Mouse (Mus musculus): ENCODE measurements around the gene Tmem131l.

The Tmem131l gene

GRCm38 (mm10) chr3:84039646-84040475 lies at the start of gene Tmem131l:
Gene Tmem131l, minus strand, starts transcription at chr3:84040175.
- peak; percentile 56 to 63 for DNase-seq (ENCODE audit: low spot score in 2 of 2)

GRCm38 (mm10) chr3:84086921-84087320 lies 46.9 kb upstream of the Tmem131l start:
- no peak for DNase-seq (ENCODE audit: low spot score in 2 of 2)

- no peak for DNase-seq (ENCODE audit: low spot score in 2 of 2)
Measured at GRCm38 (mm10) chr3:84086337-84086736, 46.4 kb upstream of the Tmem131l start.

GRCm38 (mm10) chr3:84085429-84085828 lies 45.5 kb upstream of the Tmem131l start:
- DNase-seq (ENCODE audit: low spot score in 2 of 2) = no peak

- DNase-seq (ENCODE audit: low spot score in 2 of 2) = no peak
Measured at GRCm38 (mm10) chr3:84081208-84081722, 41.3 kb upstream of the Tmem131l start.

GRCm38 (mm10) chr3:84080074-84080473 lies 40.1 kb upstream of the Tmem131l start:
- no peak for DNase-seq (ENCODE audit: low spot score in 2 of 2)

- DNase-seq (ENCODE audit: low spot score in 2 of 2) = no peak
Measured at GRCm38 (mm10) chr3:84077505-84077904, 37.5 kb upstream of the Tmem131l start.

- no peak for DNase-seq (ENCODE audit: low spot score in 2 of 2)
Measured at GRCm38 (mm10) chr3:84076543-84077332, 36.8 kb upstream of the Tmem131l start.

GRCm38 (mm10) chr3:84075516-84075915 lies 35.5 kb upstream of the Tmem131l start:
- no peak for DNase-seq (ENCODE audit: low spot score in 2 of 2)

- no peak for DNase-seq (ENCODE audit: low spot score in 2 of 2)
Measured at GRCm38 (mm10) chr3:84074777-84075176, 34.8 kb upstream of the Tmem131l start.

- no peak for DNase-seq (ENCODE audit: low spot score in 2 of 2)
Measured at GRCm38 (mm10) chr3:84071641-84072040, 31.7 kb upstream of the Tmem131l start.

- DNase-seq (ENCODE audit: low spot score in 2 of 2) = no peak
Measured at GRCm38 (mm10) chr3:84070811-84071210, 30.8 kb upstream of the Tmem131l start.

GRCm38 (mm10) chr3:84068831-84069709 lies 29.1 kb upstream of the Tmem131l start:
- no peak for DNase-seq (ENCODE audit: low spot score in 2 of 2)

- DNase-seq (ENCODE audit: low spot score in 2 of 2) = no peak
Measured at GRCm38 (mm10) chr3:84065825-84066224, 25.9 kb upstream of the Tmem131l start.

- no peak for DNase-seq (ENCODE audit: low spot score in 2 of 2)
Measured at GRCm38 (mm10) chr3:84063369-84063914, 23.5 kb upstream of the Tmem131l start.

- no peak for DNase-seq (ENCODE audit: low spot score in 2 of 2)
Measured at GRCm38 (mm10) chr3:84061523-84062453, 21.8 kb upstream of the Tmem131l start.

- no peak for DNase-seq (ENCODE audit: low spot score in 2 of 2)
Measured at GRCm38 (mm10) chr3:84060946-84061345, 21.0 kb upstream of the Tmem131l start.

GRCm38 (mm10) chr3:84060128-84060527 lies 20.2 kb upstream of the Tmem131l start:
- DNase-seq (ENCODE audit: low spot score in 2 of 2) = no peak

GRCm38 (mm10) chr3:84059676-84060075 lies 19.7 kb upstream of the Tmem131l start:
- no peak for DNase-seq (ENCODE audit: low spot score in 2 of 2)

- peak; percentile 56 to 74 for DNase-seq (ENCODE audit: low spot score in 2 of 2)
Measured at GRCm38 (mm10) chr3:84059261-84059660, 19.3 kb upstream of the Tmem131l start.
